Mouse (Mus musculus): ENCODE measurements around the gene Fam102a. TPM values are rescaled to one million over a fixed set of nuclear protein-coding genes. Genes with fewer than 3 reads are reported as not detected.

The Fam102a gene
- polyA plus RNA-seq, 1 experiment from 2014 or later: 8.4 TPM

GRCm38 (mm10) chr2:32541986-32542573 is 6.9 kb downstream of the Fam102a start:
- DNase-seq (ENCODE audit: low spot score): peak; percentile 94

DNA sequence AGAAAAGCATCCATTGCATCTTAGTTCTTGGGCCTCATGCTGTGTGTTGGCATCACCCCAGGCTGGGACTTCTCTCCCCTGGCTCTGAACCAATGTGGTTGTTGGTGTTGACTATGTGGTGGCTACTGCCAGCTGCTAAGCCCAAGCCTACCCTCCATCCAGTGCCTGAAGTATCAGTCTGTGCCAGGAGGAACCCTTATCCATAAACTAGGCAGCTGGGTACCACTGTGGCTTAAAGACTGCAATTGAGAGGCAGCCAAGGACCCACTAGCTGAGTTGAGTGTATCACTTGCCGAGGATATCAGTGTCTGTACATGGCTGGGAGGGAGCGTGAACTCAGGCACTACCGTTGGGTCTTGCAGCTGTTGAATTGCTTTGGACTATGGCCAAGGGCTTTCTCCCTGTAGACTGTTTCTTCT is 7.9 kb downstream of the Fam102a start:
- no peak for DNase-seq (ENCODE audit: low spot score)

- DNase-seq (ENCODE audit: low spot score): no peak
Observed at GRCm38 (mm10) chr2:32546951-32547350, 11.8 kb downstream of the Fam102a start.

GRCm38 (mm10) chr2:32547380-32547779 is 12.2 kb downstream of the Fam102a start:
- no peak for DNase-seq (ENCODE audit: low spot score)

- DNase-seq (ENCODE audit: low spot score): no peak
Observed at GRCm38 (mm10) chr2:32547964-32548739, 13.0 kb downstream of the Fam102a start.

- no peak for DNase-seq (ENCODE audit: low spot score)
Observed at GRCm38 (mm10) chr2:32549171-32549570, 14.0 kb downstream of the Fam102a start.

DNA sequence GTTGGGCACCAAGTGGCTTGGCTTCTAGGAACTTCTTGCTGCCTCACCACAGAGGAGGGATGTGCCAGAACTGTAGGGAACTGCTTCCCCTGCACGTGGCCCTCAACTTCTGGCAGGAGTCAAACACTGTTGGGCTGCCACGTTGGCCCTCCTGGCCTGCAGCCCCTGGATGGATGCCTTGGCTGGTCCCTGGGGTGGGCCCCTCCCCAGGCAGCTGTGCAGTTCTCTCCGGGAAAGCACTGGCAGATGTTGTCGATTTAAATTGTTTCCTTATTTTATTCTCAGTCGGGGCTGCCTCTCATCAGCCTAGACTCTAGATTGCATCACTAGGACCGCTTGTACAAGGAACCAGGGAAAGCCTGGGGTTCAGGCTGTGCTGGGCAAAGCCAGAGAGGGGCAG is 14.6 kb downstream of the Fam102a start:
- DNase-seq (ENCODE audit: low spot score): no peak

DNA sequence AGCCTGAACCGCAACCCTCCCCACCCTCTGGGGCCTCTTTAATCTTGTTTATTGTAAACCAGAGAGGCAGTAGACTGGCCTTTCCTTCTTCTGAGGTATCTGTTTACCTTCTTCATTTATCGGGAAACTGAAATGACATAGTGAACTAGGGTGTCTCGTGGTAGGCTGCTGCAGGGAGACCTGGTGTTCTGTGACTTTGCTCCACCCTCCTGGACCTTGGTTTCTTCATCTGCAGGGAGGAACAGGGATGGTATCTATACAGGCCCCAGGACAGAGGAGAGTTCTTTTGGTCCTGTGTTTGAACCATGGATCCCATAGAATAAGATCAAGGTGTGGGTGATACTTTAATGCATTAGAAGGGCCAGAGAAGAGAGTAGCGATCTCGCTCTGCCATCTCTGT is 16.1 kb downstream of the Fam102a start:
- no peak for DNase-seq (ENCODE audit: low spot score)

GRCm38 (mm10) chr2:32553592-32554148 is 18.5 kb downstream of the Fam102a start:
- DNase-seq (ENCODE audit: low spot score): peak; percentile 48

DNA sequence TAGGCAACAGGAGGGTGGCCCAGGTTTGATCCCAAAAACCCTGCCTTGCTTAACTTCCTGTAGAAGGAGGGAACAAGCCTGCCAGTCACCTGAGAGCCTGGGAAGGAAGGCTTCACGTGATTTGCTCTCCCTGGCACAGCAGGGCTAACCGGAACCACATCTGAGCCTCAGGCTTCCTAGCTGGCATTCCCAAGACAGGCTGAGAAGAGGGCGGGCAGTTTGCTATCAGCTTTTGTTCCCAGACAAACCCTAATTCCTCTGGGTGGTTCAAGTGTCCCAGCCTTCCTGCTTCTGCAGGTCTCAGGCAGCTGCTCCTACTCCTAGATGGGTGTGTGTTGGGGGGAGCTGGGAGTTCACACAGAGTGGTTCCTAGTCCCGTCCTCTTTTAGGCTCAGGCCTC is 20.4 kb downstream of the Fam102a start:
- no peak for DNase-seq (ENCODE audit: low spot score)

- peak; percentile 55 for DNase-seq (ENCODE audit: low spot score)
Observed at GRCm38 (mm10) chr2:32556019-32556418, 20.9 kb downstream of the Fam102a start.

- DNase-seq (ENCODE audit: low spot score): no peak
Observed at GRCm38 (mm10) chr2:32559570-32559969, 24.4 kb downstream of the Fam102a start.

DNA sequence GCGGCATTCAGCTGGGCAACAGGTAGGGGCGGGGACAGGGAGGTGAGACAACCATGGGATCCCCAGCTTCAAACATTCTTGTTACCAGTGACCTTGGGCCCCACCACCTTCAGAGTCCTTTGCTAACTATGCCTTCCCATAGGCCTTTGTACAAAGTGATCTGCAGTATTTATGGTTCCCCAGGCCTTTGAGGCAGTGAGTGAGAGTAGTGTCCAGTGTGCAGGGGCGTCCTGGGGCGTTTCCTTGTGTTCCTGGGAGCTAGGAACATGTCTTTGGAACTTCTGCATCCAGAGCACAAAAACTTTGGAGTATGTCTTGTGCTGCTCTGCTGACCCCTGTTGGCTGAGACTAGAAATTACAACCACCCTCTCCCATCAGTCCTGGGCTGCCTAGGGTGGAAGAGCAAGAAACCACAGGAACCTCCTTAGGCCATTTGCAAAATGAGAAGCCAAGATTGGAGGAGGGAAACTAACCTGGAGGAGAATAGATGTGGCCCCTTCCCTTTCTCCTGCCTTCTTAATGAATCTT is 31.5 kb downstream of the Fam102a start:
- DNase-seq (ENCODE audit: low spot score): peak; percentile 78

- DNase-seq (ENCODE audit: low spot score): no peak
Observed at GRCm38 (mm10) chr2:32568149-32568548, 33.0 kb downstream of the Fam102a start.

DNA sequence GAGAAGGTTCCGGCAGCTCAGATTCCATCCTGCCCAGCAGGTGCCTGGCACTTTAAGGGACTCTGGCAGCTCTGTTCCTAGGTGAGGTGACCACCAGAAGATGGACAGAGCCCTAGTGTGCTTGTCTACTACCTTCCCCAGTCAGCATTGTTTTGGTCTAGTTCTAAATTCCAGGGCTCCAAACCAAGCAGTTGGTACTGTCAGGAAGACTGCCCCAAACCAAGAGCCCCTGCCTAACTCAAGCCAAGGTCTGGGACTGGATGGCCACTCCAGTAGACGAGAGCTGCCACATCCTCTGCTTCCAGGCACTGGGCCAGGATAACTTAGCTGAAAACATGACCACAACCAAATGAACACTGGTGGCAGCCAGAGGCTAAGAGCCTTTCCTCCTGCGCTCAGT is 33.8 kb downstream of the Fam102a start:
- no peak for DNase-seq (ENCODE audit: low spot score)

DNA sequence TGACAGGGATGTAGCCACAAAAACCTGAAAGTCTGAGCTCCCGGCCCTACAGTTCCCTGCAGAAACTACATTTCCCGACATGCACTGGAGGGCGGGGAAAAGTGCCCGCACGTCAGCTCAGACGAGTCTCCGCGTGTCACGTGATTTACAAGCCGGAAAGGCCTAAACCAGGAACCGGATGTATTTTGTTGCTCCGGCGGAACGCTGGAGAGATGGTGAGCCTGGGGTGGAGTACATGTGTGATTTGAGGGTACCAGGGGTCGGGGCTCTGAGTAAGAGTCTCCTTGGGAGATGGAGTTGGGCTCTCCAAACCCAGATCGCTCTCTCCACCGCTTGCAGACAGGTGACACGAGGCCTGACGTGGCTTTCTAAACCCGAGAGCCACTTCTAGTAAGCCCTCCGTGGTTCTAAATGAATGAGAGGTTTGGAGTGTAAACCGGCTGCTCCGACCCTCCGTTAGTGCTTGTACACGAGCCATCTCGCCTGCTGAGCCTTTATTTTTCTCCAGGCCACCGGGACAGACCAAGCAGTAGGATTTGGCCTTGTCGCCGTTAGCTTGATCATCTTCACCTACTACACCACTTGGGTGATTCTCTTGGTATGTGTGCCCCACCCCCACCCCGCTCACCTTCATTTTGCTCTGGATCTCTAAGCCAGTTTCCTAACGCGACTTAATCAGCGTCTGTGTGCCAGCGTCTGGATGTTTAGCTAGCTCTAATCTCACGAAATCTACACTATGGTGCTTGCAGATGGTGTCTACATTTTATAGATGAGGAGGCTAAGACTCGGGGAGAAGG is 35.8 kb downstream of the Fam102a start, which contains the start of gene Dpm2:
Gene Dpm2, plus strand, starts transcription at position 161 of the 797 bp plus-strand sequence.
- peak; percentile 92 for DNase-seq (ENCODE audit: low spot score)

GRCm38 (mm10) chr2:32572196-32572595 is 37.1 kb downstream of the Fam102a start:
- DNase-seq (ENCODE audit: low spot score): no peak

DNA sequence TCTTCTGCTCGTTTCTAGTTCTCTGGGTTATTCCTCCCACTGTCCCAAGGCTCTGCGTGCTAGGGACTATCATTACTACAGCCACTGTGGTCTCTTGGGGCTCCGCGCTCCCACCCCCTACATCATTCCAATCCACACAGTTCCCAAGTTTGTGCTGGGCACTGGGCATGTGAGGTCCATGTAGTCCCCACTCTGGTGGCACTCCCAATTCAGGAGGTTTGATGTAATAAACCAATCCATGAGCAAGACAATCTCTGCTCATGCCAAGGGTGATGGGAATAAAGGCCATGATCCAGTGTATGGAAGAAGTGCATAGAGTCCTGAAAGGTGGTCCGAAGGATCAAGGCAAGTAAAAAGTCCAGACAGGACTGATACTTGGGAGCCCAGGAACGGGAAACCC is 39.4 kb downstream of the Fam102a start, which contains the start of gene Pip5kl1:
Gene Pip5kl1, plus strand, starts transcription at position 301 of the 400 bp plus-strand sequence.
- no peak for DNase-seq (ENCODE audit: low spot score)

DNA sequence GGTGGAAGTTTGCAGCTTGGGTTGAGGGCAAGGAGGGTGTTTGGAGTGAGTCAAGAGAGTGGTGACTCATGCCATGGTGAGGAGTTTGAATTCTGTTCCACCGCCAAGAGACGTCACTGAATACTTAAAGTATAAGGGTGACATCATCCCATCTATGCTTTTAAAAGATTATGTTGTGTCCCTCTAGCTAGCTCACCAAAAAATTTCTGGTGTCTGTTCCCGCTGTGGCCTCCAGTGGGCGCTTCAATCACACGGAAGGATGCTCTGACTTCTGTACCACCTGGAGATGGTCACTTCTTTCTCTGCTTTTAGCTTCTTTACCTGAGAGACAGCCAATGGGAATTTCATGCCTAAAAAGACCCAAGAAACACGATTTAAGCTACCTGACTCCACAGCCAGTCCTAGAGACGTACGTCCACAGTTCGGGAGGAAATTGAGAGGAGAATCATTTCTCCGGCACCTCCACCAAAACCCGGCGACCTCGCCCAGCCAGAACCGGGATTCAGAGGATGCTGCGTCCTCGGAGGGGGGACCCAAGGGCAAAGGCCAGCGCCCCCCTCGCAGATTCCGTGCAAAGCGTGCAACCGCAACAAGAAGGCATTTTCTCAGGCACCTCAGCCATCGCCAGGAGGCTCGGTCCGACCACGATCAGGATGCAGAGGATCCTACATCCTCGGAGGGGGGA is 39.9 kb downstream of the Fam102a start:
- DNase-seq (ENCODE audit: low spot score): peak; percentile 73

GRCm38 (mm10) chr2:32575586-32576160 is 40.5 kb downstream of the Fam102a start, which contains the start of gene 9430097D07Rik:
TSS of gene 9430097D07Rik (minus strand) at chr2:32575684.
- DNase-seq (ENCODE audit: low spot score): peak; percentile 76
